Mouse (Mus musculus) liver, postnatal 0 days (tissue): ENCODE data around the gene Fer1l5.

Experiments
- CTCF ChIP-seq: sonication (generic); IDR thresholded peaks from 2 replicates; pipeline ENCODE4 v1.5.1; 2016; ENCODE audit warnings: antibody characterized with exemption, low read depth
- EP300 ChIP-seq: IDR thresholded peaks from 2 replicates; pipeline ENCODE4 v1.6.1; 2016; ENCODE audit warnings: antibody characterized with exemption, low read depth, mild to moderate bottlenecking

GRCm38 (mm10) chr1:36378880-36379279 lies 6.8 kb downstream of the Fer1l5 start:
- no peak for TF ChIP-seq CTCF
- no peak for TF ChIP-seq EP300
